Mouse (Mus musculus) liver, embryonic 14.5 days (tissue): ENCODE results near the gene Olfr1065. TPM values are rescaled to one million over a fixed set of nuclear protein-coding genes. Genes with fewer than 3 reads are reported as not detected.

Experiments used
- ATAC-seq: fragments of 200-750 bp; cut with Nextera tagmentation; 2 replicates; pipeline ENCODE4 v1.8.0; 2017; ENCODE audit warnings: moderate number of reproducible peaks, mild to moderate bottlenecking, moderate library complexity; ENCODE audit not compliant: insufficient read depth
- DNase-seq, 3 experiments: peaks; one replicate each; pipeline ENCODE4 v3.0.0-alpha.2; 2012 to 2013; ENCODE audit warnings: low read depth in 3 of 3, low spot score in 3 of 3
- H3K27ac ChIP-seq: fragments of 300-500 bp; sonication (generic); 2 replicates; pipeline ENCODE4 v1.5.1; 2014; ENCODE audit warnings: moderate library complexity, mild to moderate bottlenecking, control low read depth, inconsistent platforms
- H3K27me3 ChIP-seq: fragments of 300-500 bp; sonication (generic); 2 replicates; pipeline ENCODE4 v1.6.1; 2014; ENCODE audit warnings: mild to moderate bottlenecking, low read length, moderate library complexity; ENCODE audit not compliant: control insufficient read depth, insufficient read depth
- H3K36me3 ChIP-seq: fragments of 300-500 bp; sonication (generic); replicated peaks from 2 replicates; pipeline ENCODE4 v1.6.1; 2014; ENCODE audit warnings: low read depth; ENCODE audit not compliant: control insufficient read depth, insufficient read depth
- H3K4me1 ChIP-seq, 2 experiments: fragments of 200-500 bp in 1 of 2; fragments of 300-500 bp in 1 of 2; sonication (generic) in 1 of 2; replicated peaks; 2 replicates each; pipeline ENCODE4 v1.6.1; 2012 to 2014; ENCODE audit warnings: antibody characterized with exemption in 1 of 2, inconsistent platforms in 1 of 2, low read length in 1 of 2; ENCODE audit not compliant: control insufficient read depth in 2 of 2, insufficient read depth in 2 of 2
- H3K4me2 ChIP-seq: fragments of 300-500 bp; sonication (generic); 2 replicates; pipeline ENCODE4 v1.6.1; 2014; ENCODE audit warnings: low read depth, mild to moderate bottlenecking, control low read depth, moderate library complexity
- H3K4me3 ChIP-seq, 2 experiments: fragments of 200-500 bp in 1 of 2; fragments of 300-500 bp in 1 of 2; sonication (generic) in 1 of 2; 2 replicates each; pipeline ENCODE4 v1.5.1; 2012 to 2014; ENCODE audit warnings: low read depth in 2 of 2, low read length in 2 of 2, mild to moderate bottlenecking in 2 of 2, control low read depth in 1 of 2, inconsistent platforms in 1 of 2, moderate library complexity in 1 of 2; ENCODE audit not compliant: insufficient read depth in 1 of 2
- H3K9ac ChIP-seq: fragments of 300-500 bp; sonication (generic); replicated peaks from 2 replicates; pipeline ENCODE4 v1.6.1; 2014; ENCODE audit warnings: mild to moderate bottlenecking, control low read depth, moderate library complexity
- H3K9me3 ChIP-seq: fragments of 300-500 bp; sonication (generic); 2 replicates; pipeline ENCODE4 v1.6.1; 2016; ENCODE audit warnings: low read length, mixed read lengths; ENCODE audit not compliant: control insufficient read depth
- CTCF ChIP-seq: IDR thresholded peaks from 2 replicates; pipeline ENCODE4 v1.5.1; 2016; ENCODE audit warnings: antibody characterized with exemption, low read depth, control low read depth
- EP300 ChIP-seq: IDR thresholded peaks from 2 replicates; pipeline ENCODE4 v1.6.1; 2016; ENCODE audit warnings: antibody characterized with exemption, low read depth
- WGBS: fragments of 180-500 bp; shearing (Covaris S2); extraction: QIAGEN DNeasy Blood & Tissue Kit; methylation state at CpG from one replicate; pipeline ENCODE4 v1.1.7; 2014; ENCODE audit not compliant: insufficient replicate concordance; 5-methylcytosine and 5-hydroxymethylcytosine counted together
- polyA plus RNA-seq, 2 experiments: library from polyadenylated mRNA; depleted of rRNA in 1 of 2; stranded (reverse) in 1 of 2; unstranded in 1 of 2; fragments of >200 nt; fragmentation: Nextera tagmentation in 1 of 2; extraction: Ambion mirVana in 1 of 2; gene quantifications; 2 replicates each; pipeline versions ENCODE4 v1.2.1 to v1.2.3; 2012 to 2014

The Olfr1065 gene
- polyA plus RNA-seq, 2 experiments = not detected

DNA sequence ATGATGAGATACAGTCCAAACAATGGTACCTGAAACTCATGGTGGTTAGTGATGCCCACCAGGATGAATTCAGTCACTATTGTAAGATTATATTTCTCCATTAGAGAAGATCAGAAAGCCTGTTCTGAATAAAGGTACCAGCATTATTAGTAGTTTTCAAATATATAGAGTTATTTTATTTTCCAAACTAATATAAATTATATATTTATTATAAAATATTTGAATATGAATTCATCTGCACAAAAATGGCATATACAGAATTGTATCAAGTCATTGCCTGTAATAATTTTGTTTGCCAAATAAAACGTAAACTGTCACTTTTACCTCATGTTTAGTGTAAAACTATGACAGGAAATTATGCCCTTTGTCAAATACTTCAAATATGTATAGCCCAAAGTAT, 36.4 kb downstream of the Olfr1065 start, which contains the start of gene Olfr1061:
Olfr1061 (minus strand) TSS at position 101 of the 400 bp plus-strand sequence.
- WGBS = 63% methylated on average over 1 of the region's 1 CpGs

GRCm38 (mm10) chr2:86395114-86395513, 55.3 kb downstream of the Olfr1065 start:
- H3K36me3 ChIP-seq = no peaks in the 10 kb centered on the region
- 45% methylated on average over 2 of the region's 2 CpGs for WGBS
- H3K4me1 ChIP-seq = no peaks in the 10 kb centered on the region
- no peak overlapping the region for H3K4me2 ChIP-seq
- no peak for DNase-seq
- H3K4me3 ChIP-seq = no peak overlapping the region
- ATAC-seq = no peak
- no peaks in the 10 kb centered on the region for H3K27me3 ChIP-seq
- H3K9ac ChIP-seq = no peak overlapping the region
- TF ChIP-seq CTCF (no peak), EP300 (no peak)
- H3K27ac ChIP-seq = no peak overlapping the region
- no peaks in the 10 kb centered on the region for H3K9me3 ChIP-seq

More for the DNA sequence above, 36.4 kb downstream of the Olfr1065 start, which contains the start of gene Olfr1061:
- no peaks in the 10 kb centered on the region for H3K4me1 ChIP-seq
- TF ChIP-seq CTCF (no peak), EP300 (no peak)
- no peak within 1 kb of the TSS for H3K4me3 ChIP-seq
- DNase-seq = no peak
- H3K27ac ChIP-seq = no peak within 1 kb of the TSS
- no peak within 1 kb of the TSS for H3K9ac ChIP-seq
- ATAC-seq = no peak
- H3K9me3 ChIP-seq = no peaks in the 10 kb centered on the region
- no peak within 1 kb of the TSS for H3K4me2 ChIP-seq
- no peaks in the 10 kb centered on the region for H3K27me3 ChIP-seq
- H3K36me3 ChIP-seq = no peaks in the 10 kb centered on the region

Other genes starting within 250 kb of the Olfr1065 start
- gene Olfr1045, start 247.6 kb downstream of the Olfr1065 start, polyA plus RNA-seq (2012; rRNA removed) = not detected in 2 replicates
- gene Olfr1045, start 247.6 kb downstream of the Olfr1065 start, polyA plus RNA-seq (2014; fragmentation: Nextera tagmentation; extraction: Ambion mirVana) = not detected in 2 replicates
- not detected in 2 replicates for gene Olfr1046, start 231.3 kb downstream of the Olfr1065 start, polyA plus RNA-seq (2012; rRNA removed)
- not detected in 2 replicates for gene Olfr1046, start 231.3 kb downstream of the Olfr1065 start, polyA plus RNA-seq (2014; fragmentation: Nextera tagmentation; extraction: Ambion mirVana)
- gene Olfr1047, start 219.2 kb downstream of the Olfr1065 start, polyA plus RNA-seq (2012; rRNA removed) = not detected in 2 replicates
- not detected in 2 replicates for gene Olfr1047, start 219.2 kb downstream of the Olfr1065 start, polyA plus RNA-seq (2014; fragmentation: Nextera tagmentation; extraction: Ambion mirVana)
- gene Olfr1048, start 210.3 kb downstream of the Olfr1065 start, polyA plus RNA-seq (2012; rRNA removed) = not detected in 2 replicates
- gene Olfr1048, start 210.3 kb downstream of the Olfr1065 start, polyA plus RNA-seq (2014; fragmentation: Nextera tagmentation; extraction: Ambion mirVana) = not detected in 2 replicates
- not detected in 2 replicates for gene Olfr1049, start 192.3 kb downstream of the Olfr1065 start, polyA plus RNA-seq (2012; rRNA removed)
- not detected in 2 replicates for gene Olfr1049, start 192.3 kb downstream of the Olfr1065 start, polyA plus RNA-seq (2014; fragmentation: Nextera tagmentation; extraction: Ambion mirVana)
- gene Olfr1051, start 171.5 kb downstream of the Olfr1065 start, polyA plus RNA-seq (2012; rRNA removed) = not detected in 2 replicates
- not detected in 2 replicates for gene Olfr1051, start 171.5 kb downstream of the Olfr1065 start, polyA plus RNA-seq (2014; fragmentation: Nextera tagmentation; extraction: Ambion mirVana)
- gene Olfr1052, start 158.1 kb downstream of the Olfr1065 start, polyA plus RNA-seq (2012; rRNA removed) = not detected in 2 replicates
- gene Olfr1052, start 158.1 kb downstream of the Olfr1065 start, polyA plus RNA-seq (2014; fragmentation: Nextera tagmentation; extraction: Ambion mirVana) = not detected in 2 replicates
- not detected in 2 replicates for gene Olfr1053, start 135.3 kb downstream of the Olfr1065 start, polyA plus RNA-seq (2012; rRNA removed)
- not detected in 2 replicates for gene Olfr1053, start 135.3 kb downstream of the Olfr1065 start, polyA plus RNA-seq (2014; fragmentation: Nextera tagmentation; extraction: Ambion mirVana)
- gene Olfr1054, start 115.2 kb downstream of the Olfr1065 start, polyA plus RNA-seq (2012; rRNA removed) = not detected in 2 replicates
- gene Olfr1054, start 115.2 kb downstream of the Olfr1065 start, polyA plus RNA-seq (2014; fragmentation: Nextera tagmentation; extraction: Ambion mirVana) = not detected in 2 replicates
- gene Olfr1055, start 100.3 kb downstream of the Olfr1065 start, polyA plus RNA-seq (2012; rRNA removed) = not detected in 2 replicates
- gene Olfr1055, start 100.3 kb downstream of the Olfr1065 start, polyA plus RNA-seq (2014; fragmentation: Nextera tagmentation; extraction: Ambion mirVana) = not detected in 2 replicates
- gene Olfr1056, start 88.1 kb downstream of the Olfr1065 start, polyA plus RNA-seq (2012; rRNA removed) = not detected in 2 replicates
- not detected in 2 replicates for gene Olfr1056, start 88.1 kb downstream of the Olfr1065 start, polyA plus RNA-seq (2014; fragmentation: Nextera tagmentation; extraction: Ambion mirVana)
- not detected in 2 replicates for gene Olfr1057, start 72.2 kb downstream of the Olfr1065 start, polyA plus RNA-seq (2012; rRNA removed)
- not detected in 2 replicates for gene Olfr1057, start 72.2 kb downstream of the Olfr1065 start, polyA plus RNA-seq (2014; fragmentation: Nextera tagmentation; extraction: Ambion mirVana)
- gene Olfr1058, start 62.0 kb downstream of the Olfr1065 start, polyA plus RNA-seq (2012; rRNA removed) = not detected in 2 replicates
- not detected in 2 replicates for gene Olfr1058, start 62.0 kb downstream of the Olfr1065 start, polyA plus RNA-seq (2014; fragmentation: Nextera tagmentation; extraction: Ambion mirVana)
- not detected in 2 replicates for gene Olfr1061, start 36.5 kb downstream of the Olfr1065 start, polyA plus RNA-seq (2012; rRNA removed)
- gene Olfr1061, start 36.5 kb downstream of the Olfr1065 start, polyA plus RNA-seq (2014; fragmentation: Nextera tagmentation; extraction: Ambion mirVana) = not detected in 2 replicates
- gene Olfr1062, start 23.8 kb downstream of the Olfr1065 start, polyA plus RNA-seq (2012; rRNA removed) = not detected in 2 replicates
- not detected in 2 replicates for gene Olfr1062, start 23.8 kb downstream of the Olfr1065 start, polyA plus RNA-seq (2014; fragmentation: Nextera tagmentation; extraction: Ambion mirVana)
- not detected in 2 replicates for gene Olfr1066, start 5.7 kb upstream of the Olfr1065 start, polyA plus RNA-seq (2012; rRNA removed)
- gene Olfr1066, start 5.7 kb upstream of the Olfr1065 start, polyA plus RNA-seq (2014; fragmentation: Nextera tagmentation; extraction: Ambion mirVana) = not detected in 2 replicates
- gene Olfr228, start 36.8 kb upstream of the Olfr1065 start, polyA plus RNA-seq (2012; rRNA removed) = not detected in 2 replicates
- gene Olfr228, start 36.8 kb upstream of the Olfr1065 start, polyA plus RNA-seq (2014; fragmentation: Nextera tagmentation; extraction: Ambion mirVana) = not detected in 2 replicates
- gene Olfr1076, start 57.9 kb upstream of the Olfr1065 start, polyA plus RNA-seq (2012; rRNA removed) = not detected in 2 replicates
- gene Olfr1076, start 57.9 kb upstream of the Olfr1065 start, polyA plus RNA-seq (2014; fragmentation: Nextera tagmentation; extraction: Ambion mirVana) = not detected in 2 replicates
- not detected in 2 replicates for gene Olfr1079, start 91.9 kb upstream of the Olfr1065 start, polyA plus RNA-seq (2012; rRNA removed)
- gene Olfr1079, start 91.9 kb upstream of the Olfr1065 start, polyA plus RNA-seq (2014; fragmentation: Nextera tagmentation; extraction: Ambion mirVana) = not detected in 2 replicates
- not detected in 2 replicates for gene Olfr1080, start 107.6 kb upstream of the Olfr1065 start, polyA plus RNA-seq (2012; rRNA removed)
- gene Olfr1080, start 107.6 kb upstream of the Olfr1065 start, polyA plus RNA-seq (2014; fragmentation: Nextera tagmentation; extraction: Ambion mirVana) = not detected in 2 replicates
- not detected in 2 replicates for gene Olfr1082, start 148.4 kb upstream of the Olfr1065 start, polyA plus RNA-seq (2012; rRNA removed)
- gene Olfr1082, start 148.4 kb upstream of the Olfr1065 start, polyA plus RNA-seq (2014; fragmentation: Nextera tagmentation; extraction: Ambion mirVana) = not detected in 2 replicates
- gene Olfr1084, start 189.1 kb upstream of the Olfr1065 start, polyA plus RNA-seq (2012; rRNA removed) = not detected in 2 replicates
- not detected in 2 replicates for gene Olfr1084, start 189.1 kb upstream of the Olfr1065 start, polyA plus RNA-seq (2014; fragmentation: Nextera tagmentation; extraction: Ambion mirVana)
- gene Olfr1085, start 211.4 kb upstream of the Olfr1065 start, polyA plus RNA-seq (2012; rRNA removed) = not detected in 2 replicates
- gene Olfr1085, start 211.4 kb upstream of the Olfr1065 start, polyA plus RNA-seq (2014; fragmentation: Nextera tagmentation; extraction: Ambion mirVana) = not detected in 2 replicates
- gene Olfr1086, start 229.5 kb upstream of the Olfr1065 start, polyA plus RNA-seq (2012; rRNA removed) = not detected in 2 replicates
- not detected in 2 replicates for gene Olfr1086, start 229.5 kb upstream of the Olfr1065 start, polyA plus RNA-seq (2014; fragmentation: Nextera tagmentation; extraction: Ambion mirVana)
- gene Olfr1087, start 247.8 kb upstream of the Olfr1065 start, polyA plus RNA-seq (2012; rRNA removed) = not detected in 2 replicates
- not detected in 2 replicates for gene Olfr1087, start 247.8 kb upstream of the Olfr1065 start, polyA plus RNA-seq (2014; fragmentation: Nextera tagmentation; extraction: Ambion mirVana)